Mouse (Mus musculus) left cerebral cortex, postnatal 25 days (tissue): ENCODE data around the gene Nmrk1. TPM values are rescaled to one million over a fixed set of nuclear protein-coding genes. Genes with fewer than 3 reads are reported as not detected.
A peak's percentile ranks its signal among the peaks of the same experiment; 100 is the strongest.

ENCODE experiments used
- DNase-seq, 2 experiments: peaks; one replicate each; pipeline ENCODE4 v3.0.0; 2022; ENCODE audit warnings: low spot score in 2 of 2, mixed read lengths in 1 of 2
- intact Hi-C: fragments of 180-260 bp; cut with DNase I; formaldehyde crosslinking; loops from one replicate; pipeline ENCODE4 v1.15.1; 2025
- total RNA-seq, 2 experiments: library from RNA; stranded (reverse); gene quantifications; 2 replicates each; pipeline ENCODE4 v1.2.3; 2021

Gene Nmrk1
- total RNA-seq, 2 experiments from 2014 or later: 3.6 TPM

DNA sequence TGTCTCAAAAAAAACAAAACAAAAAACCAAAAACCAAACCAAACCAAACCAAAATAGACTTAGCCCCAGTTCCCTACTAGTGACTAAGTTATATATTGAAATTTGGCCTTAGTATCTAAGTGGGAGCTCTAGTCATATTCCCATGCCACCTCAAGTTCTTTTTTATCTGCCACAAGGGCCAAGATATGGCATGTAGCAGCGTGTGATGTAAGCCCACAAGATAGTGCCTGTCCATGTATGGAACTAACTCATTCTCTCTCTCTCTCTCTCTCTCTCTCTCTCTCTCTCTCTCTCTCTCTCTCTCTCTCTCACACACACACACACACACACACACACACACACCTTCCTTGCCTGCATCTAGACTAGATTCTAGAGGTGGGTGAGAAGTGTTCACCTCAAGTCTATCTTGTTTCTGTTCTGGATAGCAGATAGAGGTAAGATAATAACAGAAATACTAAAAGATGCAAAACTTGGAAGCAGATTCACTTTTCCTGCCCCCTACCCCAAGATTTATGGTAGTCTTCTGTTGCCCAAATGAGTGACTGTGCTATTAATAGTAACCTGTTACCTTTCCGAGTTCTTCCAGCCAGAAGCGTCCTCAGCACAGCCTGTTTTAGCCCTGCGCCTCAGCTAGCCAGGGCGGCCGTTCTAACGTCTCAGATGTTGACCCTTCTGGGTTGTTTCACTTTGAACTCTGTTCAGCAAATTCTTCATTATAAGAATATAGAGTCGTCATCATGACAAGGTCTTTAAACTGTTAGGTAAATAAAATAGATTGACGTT is 16.2 kb downstream of the Nmrk1 start:
- DNase-seq: no peak
- intact Hi-C loops: no loop called here

DNA sequence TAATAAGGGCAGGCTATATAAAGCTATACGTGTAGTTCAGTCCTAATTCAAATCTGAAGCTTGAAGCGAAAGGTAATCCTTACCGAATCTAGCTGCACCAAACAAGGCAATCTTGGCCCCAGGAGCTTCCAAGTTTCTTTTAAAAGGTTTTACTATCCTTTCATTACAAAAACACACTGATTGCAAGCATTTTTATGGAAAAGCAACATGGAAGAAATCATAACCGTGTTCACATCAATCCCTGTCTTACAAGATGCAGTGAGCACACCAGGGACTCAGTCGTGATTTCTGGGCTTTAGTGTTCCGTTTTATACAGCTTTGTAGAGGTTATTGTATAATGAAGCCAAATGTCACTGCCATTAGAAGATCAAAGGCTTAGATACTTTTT is 16.8 kb downstream of the Nmrk1 start:
- intact Hi-C loops: no loop called here
- no peak for DNase-seq

DNA sequence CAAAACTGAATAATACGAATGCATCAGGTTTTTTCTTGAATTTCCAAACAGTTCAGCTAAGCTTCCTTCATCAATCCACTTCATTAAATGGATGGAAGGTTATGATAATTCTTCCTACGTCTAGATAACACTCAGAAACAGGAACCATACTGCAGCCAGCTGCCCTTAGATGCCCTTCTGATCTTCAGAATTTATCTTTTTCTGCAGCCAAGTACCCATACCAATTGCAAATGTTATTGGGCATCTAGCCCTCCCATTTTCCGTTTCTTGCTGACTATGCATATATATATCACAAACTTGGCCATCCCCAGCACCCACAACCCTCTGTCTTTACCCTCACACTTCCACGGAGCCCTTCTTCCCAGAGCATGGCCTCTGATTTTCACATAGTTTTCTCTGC is 18.2 kb downstream of the Nmrk1 start:
- no peak for DNase-seq
- intact Hi-C loops: no loop called here

DNA sequence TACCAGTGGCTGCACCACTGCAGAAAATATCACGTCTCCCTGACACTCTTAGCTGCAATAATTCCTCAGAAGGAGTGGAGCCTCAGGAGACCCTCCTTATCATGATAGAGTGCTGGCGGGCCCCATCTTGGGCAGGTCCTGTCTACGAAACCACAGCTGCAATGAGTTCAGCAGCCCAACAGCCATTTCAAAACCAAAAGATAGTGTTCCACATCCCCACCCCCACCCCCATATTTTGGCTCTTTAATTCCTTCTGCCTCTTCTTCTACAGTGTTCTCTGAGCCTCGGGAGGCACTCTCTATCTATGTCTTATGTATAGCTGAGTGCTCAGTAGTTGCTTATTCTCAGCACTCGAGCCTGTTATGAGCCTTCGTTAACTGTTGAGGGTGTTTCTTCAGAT is 18.7 kb downstream of the Nmrk1 start:
- no peak for DNase-seq
- intact Hi-C loops: no loop called here

DNA sequence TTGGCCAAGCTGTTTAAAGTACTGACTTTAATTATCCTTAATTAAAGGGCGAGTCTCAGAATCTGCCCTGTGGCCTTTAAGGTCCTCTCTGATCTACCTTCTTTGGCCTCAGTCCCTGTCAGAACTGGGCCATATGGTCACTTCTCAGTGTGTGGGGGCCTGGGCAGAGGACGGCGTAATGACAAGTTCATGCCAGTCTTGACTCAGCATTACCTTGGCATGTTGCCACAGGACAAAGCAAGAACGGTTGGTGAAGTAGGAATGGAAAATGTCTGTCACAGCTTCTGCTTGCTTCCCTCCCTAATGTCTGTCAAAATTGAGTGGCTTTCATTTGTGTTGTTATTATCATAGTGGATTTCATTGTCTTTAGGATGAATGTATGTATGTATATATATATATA is 20.8 kb downstream of the Nmrk1 start:
- intact Hi-C loops: no loop called here
- DNase-seq: no peak

DNA sequence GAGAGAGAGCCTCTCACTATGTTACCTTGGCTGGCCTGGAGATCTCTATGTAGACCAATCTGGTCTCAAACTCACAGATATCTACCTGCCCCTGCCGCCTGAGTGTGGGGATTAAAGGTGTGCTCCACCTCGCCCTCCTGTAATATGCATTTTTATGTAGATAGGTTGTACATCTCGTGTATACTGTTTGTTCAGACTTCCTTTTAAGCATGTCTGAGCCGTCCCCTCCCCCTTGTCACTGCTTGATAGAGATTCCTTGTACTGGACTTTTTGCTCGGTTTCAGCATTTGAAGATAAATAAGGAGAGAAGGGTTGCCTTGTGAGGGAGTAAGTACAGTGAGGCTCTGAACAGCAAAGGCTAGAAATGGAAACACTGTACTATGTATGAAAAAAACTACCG is 21.3 kb downstream of the Nmrk1 start:
- intact Hi-C loops: no loop called here
- no peak for DNase-seq

DNA sequence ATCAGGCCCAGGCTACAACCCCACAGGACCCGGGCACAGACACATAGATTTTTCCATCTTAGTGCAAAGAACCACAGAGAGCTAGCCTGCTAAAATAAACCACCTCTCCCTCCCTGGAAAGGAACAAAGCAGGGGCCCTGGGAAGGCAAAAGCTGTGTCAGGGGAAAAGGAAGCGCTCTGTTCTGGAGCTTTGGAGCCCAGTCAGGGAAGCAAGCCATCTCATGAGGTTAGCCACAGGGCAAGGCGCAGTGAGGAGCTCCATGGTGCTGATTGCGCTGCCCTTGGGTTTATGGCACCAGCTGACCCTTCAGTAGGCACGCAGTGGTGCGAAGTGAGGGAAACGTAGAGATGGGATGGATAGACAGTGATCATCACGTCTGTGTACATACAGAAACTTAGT is 22.6 kb downstream of the Nmrk1 start:
- no peak for DNase-seq
- intact Hi-C loops: no loop called here

DNA sequence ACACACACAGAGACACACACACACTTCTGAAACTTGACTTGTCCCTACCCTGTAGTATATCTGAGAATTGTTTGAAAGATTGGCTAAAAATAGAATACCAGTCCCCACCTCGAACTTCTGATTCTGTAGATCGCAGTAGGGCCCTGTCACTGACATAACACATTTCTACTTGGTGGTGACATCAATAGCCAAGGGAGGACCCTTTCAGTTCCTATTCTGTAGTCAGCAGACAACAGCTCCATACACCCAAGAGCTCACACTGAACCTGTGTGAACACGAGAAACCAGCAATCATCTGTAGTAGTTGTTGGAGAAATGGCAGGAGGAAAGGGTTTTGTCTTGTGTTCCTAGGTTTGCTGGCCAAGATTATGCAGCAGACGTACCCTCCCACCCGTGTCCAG is 23.2 kb downstream of the Nmrk1 start:
- no peak for DNase-seq
- intact Hi-C loops: no loop called here

DNA sequence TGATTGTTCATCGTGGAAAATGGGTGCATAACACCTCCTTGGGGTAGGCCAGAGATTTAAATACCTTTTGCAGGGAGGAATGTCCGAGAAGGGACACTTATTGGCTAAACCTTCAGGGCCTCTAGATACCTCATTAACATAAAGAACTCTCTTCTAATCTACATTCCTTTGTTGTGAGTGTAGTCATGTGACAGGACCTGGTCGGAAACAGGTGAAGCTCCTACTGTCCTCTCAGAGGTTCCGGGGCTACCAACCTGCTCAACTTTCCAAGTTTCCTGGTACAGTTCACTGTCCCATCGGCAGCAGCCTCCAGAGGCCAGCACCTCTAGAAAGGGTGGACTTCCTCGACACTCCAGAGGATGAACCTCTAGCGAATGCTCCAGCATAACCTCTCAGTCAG is 24.2 kb downstream of the Nmrk1 start:
- DNase-seq: no peak

DNA sequence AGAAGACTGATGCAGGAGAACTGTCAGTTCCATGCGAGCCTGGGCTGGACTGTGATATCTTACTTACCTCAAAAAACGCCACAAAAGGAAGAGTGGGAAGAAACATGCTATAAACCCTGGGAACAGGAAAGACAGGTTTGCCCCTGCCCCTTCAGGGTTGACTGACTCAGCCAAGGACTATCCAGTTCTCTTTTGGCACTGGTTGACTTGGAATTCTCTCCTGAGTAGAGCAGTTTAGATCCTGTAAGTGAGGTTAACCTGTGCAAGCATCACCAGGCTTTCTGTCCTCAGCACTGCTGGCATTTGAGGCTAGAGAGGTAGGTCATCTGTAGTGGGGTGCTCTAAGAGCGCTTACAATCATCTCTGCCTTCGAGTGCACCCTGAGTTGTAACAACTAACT is 26.7 kb downstream of the Nmrk1 start:
- no peak for DNase-seq
- intact Hi-C loops: no loop called here

More for the DNA sequence above, 24.2 kb downstream of the Nmrk1 start:
- intact Hi-C loops: no loop called here

DNA sequence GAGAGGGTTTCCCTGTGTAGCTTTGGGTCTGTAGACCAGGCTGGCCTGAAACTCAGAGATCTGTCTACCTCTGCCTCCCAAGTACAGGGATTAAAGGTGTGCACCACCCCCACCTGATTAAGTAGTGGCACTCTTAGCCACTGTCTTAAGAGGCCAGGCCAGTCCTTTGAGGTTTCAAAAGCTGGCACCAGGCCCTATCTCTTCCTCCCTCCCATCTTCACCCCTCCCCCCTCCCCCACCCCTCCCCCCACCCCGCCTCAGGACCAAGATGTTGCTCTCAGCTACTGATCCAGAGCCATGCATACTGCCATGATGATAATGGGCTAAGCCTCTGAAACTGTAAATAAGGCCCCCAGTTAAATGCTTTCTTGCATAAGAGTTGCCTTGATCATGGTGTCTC is 27.6 kb downstream of the Nmrk1 start:
- no peak for DNase-seq
- intact Hi-C loops: no loop called here

DNA sequence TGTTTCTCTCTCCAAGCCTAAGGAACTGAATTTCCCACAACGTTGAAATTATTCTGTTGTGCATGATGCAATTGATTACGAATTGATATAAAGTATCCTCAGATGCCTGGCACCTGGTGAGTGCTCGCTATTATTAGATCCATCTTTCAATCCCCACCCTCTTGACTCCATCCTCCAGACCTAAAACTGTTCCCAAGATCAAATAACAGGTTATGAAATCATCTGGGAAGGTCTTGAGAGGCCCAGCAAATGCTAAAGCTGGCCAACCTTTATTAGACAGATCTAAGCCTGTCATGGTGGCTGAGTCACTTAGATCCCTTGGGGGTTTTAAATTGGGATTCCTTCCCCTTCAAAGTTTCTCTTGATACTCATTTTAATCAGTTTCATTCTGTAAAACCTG is 28.7 kb downstream of the Nmrk1 start:
- DNase-seq: no peak
- intact Hi-C loops: no loop called here

DNA sequence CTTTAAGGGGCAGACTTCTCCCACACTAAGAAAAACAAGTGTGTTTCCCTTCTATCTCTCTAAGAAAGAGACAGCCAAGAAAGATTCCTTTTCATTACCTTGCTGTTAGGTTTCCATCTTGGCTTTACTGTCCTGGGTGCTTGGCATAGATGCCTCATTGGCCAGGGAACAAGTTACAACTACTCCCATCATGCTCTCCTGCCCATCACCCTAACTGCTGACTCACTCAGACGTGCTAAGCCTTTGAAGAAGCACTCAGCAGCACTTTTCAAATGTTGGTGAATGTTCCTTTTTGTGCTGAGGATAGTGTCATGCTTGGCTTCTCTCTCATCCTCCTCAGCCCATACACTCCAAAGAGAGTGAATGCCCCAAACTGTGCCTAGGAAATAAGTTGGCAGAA is 29.9 kb downstream of the Nmrk1 start:
- intact Hi-C loops: no loop called here
- no peak for DNase-seq

DNA sequence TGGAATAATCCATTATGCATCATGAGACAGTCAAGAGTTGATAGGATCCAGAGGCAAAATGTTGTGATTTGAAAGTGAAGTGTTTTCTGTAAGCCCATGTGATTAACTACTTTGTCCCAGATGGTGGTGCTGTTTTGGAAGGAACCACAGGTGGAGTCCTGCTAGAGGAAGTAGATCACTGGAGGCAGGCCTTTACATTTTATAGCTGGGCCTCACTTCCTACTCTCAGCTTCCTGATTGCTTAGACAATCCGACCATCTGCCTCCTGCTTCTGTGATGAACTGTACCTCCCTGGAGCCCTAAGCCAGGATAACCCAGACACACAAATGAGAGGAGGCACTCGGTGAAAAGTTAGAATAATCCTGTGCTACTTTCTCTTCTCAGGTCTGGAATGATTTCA is 32.2 kb downstream of the Nmrk1 start:
- intact Hi-C loops: no loop called here
- DNase-seq: no peak

DNA sequence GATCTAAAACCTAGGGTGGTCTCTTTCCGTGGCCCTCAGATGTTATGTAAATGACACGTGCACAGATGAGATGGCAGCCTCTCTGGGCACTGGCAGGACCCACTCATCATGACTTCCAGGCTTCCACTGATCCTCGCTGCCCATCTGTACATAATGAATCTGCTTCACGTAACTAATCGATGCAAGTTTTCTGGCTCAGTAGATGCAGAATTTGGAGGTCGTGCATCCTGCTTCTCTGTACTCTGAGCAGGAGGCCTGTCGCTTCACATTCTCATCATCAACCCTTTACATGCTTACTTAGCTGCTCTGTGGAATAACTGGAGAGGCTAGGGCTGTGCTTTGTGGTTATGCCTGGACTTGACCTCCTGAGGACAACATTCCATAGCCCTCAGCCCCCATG is 35.2 kb downstream of the Nmrk1 start:
- no peak for DNase-seq
- intact Hi-C loops: no loop called here

DNA sequence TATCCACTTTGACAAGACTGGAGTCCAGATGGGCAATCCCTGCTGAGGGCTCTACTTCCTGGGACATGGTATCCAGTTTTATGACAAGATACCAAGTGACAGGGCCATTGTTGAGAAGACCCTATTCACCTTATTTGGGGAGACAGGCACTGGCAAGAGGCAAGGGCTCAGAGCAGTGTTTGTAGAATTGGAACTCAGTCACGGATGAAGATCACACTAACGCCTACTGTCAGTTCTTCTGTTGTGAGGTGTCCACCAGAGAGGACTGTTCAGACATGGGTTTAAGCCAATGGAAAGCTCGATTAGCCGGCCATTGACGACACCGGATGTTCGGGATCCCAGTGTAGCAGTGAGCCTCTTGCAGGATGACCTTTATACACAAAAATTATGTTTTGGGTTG is 37.8 kb downstream of the Nmrk1 start:
- intact Hi-C loops: no loop called here
- DNase-seq: no peak

DNA sequence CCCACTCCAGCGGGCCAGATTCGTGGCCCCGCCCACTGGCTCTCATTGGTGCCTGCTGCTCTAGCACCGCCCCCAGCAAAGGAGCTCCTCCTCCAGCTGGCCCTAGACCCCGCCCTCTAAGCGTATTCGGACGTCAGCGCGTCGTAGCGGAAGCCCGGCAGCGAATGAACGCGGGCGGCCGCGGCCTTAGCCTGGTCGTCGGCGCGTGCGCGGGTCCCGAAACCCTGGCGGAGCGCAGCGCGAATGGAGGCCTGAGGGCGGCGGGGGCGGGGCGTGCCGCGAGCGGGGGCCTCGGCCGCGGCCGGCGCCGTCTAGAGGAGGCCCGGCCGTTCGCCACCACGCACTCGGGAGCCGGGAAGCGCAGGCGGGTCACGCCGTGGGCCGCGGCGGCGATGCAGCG is 38.9 kb downstream of the Nmrk1 start, which contains the start of gene Carnmt1:
Gene Carnmt1, plus strand, starts transcription at position 157 of the 400 bp plus-strand sequence.
- intact Hi-C loops: loop anchor here (2.0 kb wide), 1 partner anchor 40 kb away; the partner anchor contains the start of genes Nmrk1 and Ostf1

DNA sequence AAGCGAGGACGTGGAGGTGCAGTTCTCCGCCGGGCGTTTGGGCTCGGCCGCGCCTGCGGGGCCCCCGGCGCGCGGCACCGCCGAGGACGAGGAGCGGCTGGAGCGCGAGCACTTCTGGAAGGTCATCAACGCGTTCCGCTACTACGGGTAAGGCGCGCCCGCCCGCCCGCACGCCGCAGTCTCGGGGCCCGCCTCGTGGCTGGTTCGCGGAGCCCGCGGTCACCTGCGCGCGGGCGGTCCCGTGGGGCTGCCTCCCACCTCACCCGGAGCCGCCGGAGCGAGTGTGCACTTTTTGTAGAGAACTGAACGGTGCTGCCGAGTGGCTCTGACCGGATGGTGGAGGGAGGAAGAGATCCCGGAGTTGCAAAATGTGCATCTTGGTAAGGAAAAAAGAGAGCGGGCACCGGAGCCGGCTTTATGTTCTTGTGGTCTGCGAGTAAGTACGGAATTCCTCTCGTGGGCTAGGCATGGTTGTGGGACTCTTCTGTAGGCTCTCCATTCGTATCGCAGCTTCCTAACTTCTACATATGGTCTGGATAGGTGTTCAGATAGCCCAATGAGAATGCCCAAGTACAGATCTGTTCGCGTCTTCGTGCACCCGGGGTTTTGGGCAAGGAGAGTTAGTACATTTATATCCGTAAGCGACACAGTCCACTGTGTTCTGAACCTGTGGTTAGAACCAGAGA is 39.4 kb downstream of the Nmrk1 start:
- intact Hi-C loops: loop anchor here (2.0 kb wide), 1 partner anchor 40 kb away; the partner anchor contains the start of genes Nmrk1 and Ostf1
- DNase-seq: peak; percentile 45 to 49

More for the DNA sequence above, 38.9 kb downstream of the Nmrk1 start, which contains the start of gene Carnmt1:
- DNase-seq: peak; percentile 97 to 98

DNA sequence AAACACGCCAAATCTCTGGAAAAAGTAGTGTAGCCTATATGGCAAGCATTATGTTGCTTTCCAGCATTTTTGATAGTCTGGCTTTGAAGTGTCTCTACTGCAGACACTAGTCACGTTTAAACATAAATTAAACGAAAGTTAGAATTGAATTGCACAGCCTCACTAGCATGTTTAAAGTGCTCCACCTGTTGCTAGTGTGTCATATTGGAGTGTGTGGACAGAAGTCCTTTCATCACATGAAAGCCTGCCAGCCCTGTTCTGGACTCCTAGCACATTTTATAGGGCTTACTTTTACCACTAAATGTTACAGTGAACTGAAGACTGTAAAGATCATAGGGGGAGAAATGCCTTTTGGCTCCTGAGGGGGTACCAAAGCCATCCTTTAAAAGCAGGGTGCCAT is 40.7 kb downstream of the Nmrk1 start:
- no peak for DNase-seq
- intact Hi-C loops: no loop called here

DNA sequence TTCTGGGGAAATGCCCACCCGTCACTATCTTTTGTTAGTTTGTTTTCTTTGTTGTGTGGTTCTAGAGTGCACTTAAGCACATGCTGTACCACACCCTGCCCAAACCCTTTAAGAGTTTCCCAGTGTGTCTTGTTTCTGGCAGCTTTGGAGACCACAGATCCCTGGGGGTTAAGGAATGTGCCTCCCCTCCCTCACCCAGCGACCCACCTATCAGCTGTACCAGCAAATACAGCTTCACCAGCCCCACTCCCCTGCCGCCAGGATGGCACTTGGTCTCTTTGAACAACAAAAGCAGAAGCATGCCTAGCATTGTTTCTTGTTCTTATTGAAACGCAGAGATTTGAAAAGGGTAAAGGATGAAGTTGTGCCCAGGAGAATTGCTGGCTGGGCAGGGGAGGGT is 41.4 kb downstream of the Nmrk1 start:
- DNase-seq: no peak
- intact Hi-C loops: no loop called here

DNA sequence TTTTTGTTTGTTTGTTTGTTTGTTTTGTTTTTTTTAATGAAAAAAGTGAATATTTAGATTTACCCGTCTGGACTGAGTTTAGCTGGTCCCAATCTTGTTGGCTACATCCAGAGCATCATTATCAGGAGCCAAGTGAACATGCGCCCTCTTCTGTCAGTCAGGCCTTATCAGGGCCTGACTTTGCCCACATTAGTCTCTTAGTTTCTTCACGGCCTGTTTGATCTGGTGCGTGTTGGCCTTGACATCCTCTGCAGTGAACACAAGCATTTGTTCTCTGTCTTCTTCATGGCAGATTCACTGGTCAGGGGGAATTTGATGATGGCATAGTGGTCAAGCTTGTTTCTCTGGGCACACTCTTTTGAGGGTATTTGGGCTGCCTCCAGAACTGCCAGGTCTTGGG is 50.4 kb downstream of the Nmrk1 start:
- no peak for DNase-seq

More for the DNA sequence above, 50.4 kb downstream of the Nmrk1 start:
- intact Hi-C loops: no loop called here
